Mouse (Mus musculus) CH12.LX (cell line): Measurements from ENCODE around the gene Trpc5.

ENCODE experiments used
- MAZ ChIP-seq: IDR thresholded peaks from 2 replicates; pipeline ENCODE4 v1.6.1; 2012; ENCODE audit warnings: low read depth, mild to moderate bottlenecking, inconsistent platforms, low read length, improper control_type of control experiment, moderate library complexity
- SMC3 ChIP-seq: IDR thresholded peaks from 2 replicates; pipeline ENCODE4 v1.6.1; 2011; ENCODE audit warnings: low read depth, low read length, improper control_type of control experiment

- TF ChIP-seq SMC3 (no peak), MAZ (no peak)
Observed at GRCm38 (mm10) chrX:144687742-144688141, 238 bp downstream of the Trpc5 start.
